Mouse (Mus musculus): ENCODE results near the gene Mip. TPM values are rescaled to one million over a fixed set of nuclear protein-coding genes. Genes with fewer than 3 reads are reported as not detected.

Mip gene
- polyA plus RNA-seq, 1 experiment from 2014 or later: not detected

- 90% methylated on average over 18 of the region's 18 CpGs for WGBS
These were observed 7.1 kb upstream of the Mip start for GRCm38 (mm10) chr10:128218387-128219117.

GRCm38 (mm10) chr10:128221533-128222286 lies 3.9 kb upstream of the Mip start:
- no peaks in the 10 kb centered on the region for H3K27me3 ChIP-seq (ENCODE audit: control insufficient read depth, insufficient read depth, low read length)
- 57% methylated on average over 16 of the region's 16 CpGs for WGBS
- H3K36me3 ChIP-seq (ENCODE audit: control insufficient read depth, insufficient read depth, low read length): no peaks in the 10 kb centered on the region
- no peak overlapping the region for H3K4me2 ChIP-seq (ENCODE audit: low read depth, low read length)
- H3K9ac ChIP-seq (ENCODE audit: low read length): no peak overlapping the region
- no peak for ATAC-seq (ENCODE audit: insufficient read depth, low FRiP score)
- H3K4me3 ChIP-seq (replicated peaks; ENCODE audit: low read length): no peak overlapping the region
- H3K27ac ChIP-seq (ENCODE audit: low read length): no peak overlapping the region
- H3K9me3 ChIP-seq (replicated peaks; ENCODE audit: control insufficient read depth, low read length): no peaks in the 10 kb centered on the region
- peaks cover 2% of the 10 kb centered on the region; the same call in 1 of the 2 replicates for H3K4me1 ChIP-seq (ENCODE audit: control insufficient read depth, insufficient read depth, low read length)

More at GRCm38 (mm10) chr10:128218387-128219117, 7.1 kb upstream of the Mip start:
- H3K4me1 ChIP-seq (ENCODE audit: control insufficient read depth, insufficient read depth, low read length): no peaks in the 10 kb centered on the region
- H3K27me3 ChIP-seq (ENCODE audit: control insufficient read depth, insufficient read depth, low read length): 0 out of 2 replicates have a peak, but pooled peaks cover 4% of the 10 kb centered on the region
- H3K9me3 ChIP-seq (replicated peaks; ENCODE audit: control insufficient read depth, low read length): no peaks in the 10 kb centered on the region
- H3K27ac ChIP-seq (ENCODE audit: low read length): no peak overlapping the region
- no peak for ATAC-seq (ENCODE audit: insufficient read depth, low FRiP score)
- H3K36me3 ChIP-seq (ENCODE audit: control insufficient read depth, insufficient read depth, low read length): no peaks in the 10 kb centered on the region
- H3K9ac ChIP-seq (ENCODE audit: low read length): no peak overlapping the region
- no peak overlapping the region for H3K4me2 ChIP-seq (ENCODE audit: low read depth, low read length)
- no peak overlapping the region for H3K4me3 ChIP-seq (replicated peaks; ENCODE audit: low read length)

DNA sequence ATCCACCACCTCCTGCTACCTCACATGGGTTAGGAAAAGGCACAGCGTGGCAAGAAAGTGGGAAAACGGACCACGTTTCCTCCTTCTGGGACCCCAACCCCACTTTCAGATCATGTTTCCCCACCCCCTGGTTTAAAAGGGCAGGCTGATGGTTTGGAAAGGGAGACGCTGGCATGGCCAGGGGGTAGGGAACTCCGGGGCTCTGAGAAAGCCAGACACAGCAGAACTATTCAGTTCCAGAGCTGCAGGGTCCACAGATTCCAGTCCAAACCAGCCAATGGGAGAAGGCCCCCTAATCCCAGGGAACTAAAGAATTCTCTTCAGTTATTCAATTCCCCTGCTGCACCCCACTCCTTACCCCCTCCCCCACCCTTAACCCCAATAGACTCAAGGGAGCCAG lies 574 bp upstream of the Mip start:
- Histone ChIP-seq H3K27ac (ENCODE audit: low read length) (no peak overlapping the region), H3K9ac (ENCODE audit: low read length) (no peak overlapping the region), H3K36me3 (ENCODE audit: control insufficient read depth, insufficient read depth, low read length) (no peaks in the 10 kb centered on the region), H3K4me3 (replicated peaks; ENCODE audit: low read length) (no peak overlapping the region), H3K4me1 (ENCODE audit: control insufficient read depth, insufficient read depth, low read length) (peaks cover 2% of the 10 kb centered on the region; the same call in 1 of the 2 replicates), H3K9me3 (replicated peaks; ENCODE audit: control insufficient read depth, low read length) (no peaks in the 10 kb centered on the region), H3K27me3 (ENCODE audit: control insufficient read depth, insufficient read depth, low read length) (no peaks in the 10 kb centered on the region), H3K4me2 (ENCODE audit: low read depth, low read length) (no peak overlapping the region)
- WGBS: 53% methylated on average over 5 of the region's 5 CpGs
- no peak for ATAC-seq (ENCODE audit: insufficient read depth, low FRiP score)

DNA sequence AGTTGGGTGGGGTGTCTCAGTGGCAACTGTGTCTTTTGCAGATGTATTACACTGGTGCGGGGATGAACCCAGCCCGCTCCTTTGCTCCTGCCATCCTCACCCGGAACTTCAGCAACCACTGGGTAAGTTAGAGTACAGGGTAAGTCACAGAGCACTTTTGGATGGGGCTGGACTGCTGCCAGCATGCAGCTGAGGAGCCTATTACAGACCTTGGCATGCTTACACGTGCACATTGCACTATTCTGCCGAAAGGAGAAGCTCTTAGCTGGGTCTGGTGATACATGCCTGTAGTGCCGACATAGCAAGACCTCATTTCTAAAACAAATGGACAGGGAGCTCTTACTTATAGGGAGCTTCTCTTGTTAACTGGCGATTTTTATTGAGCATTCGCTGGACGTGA lies 2.0 kb downstream of the Mip start:
- H3K9ac ChIP-seq (ENCODE audit: low read length): no peak overlapping the region
- no peaks in the 10 kb centered on the region for H3K27me3 ChIP-seq (ENCODE audit: control insufficient read depth, insufficient read depth, low read length)
- H3K4me3 ChIP-seq (replicated peaks; ENCODE audit: low read length): no peak overlapping the region
- H3K27ac ChIP-seq (ENCODE audit: low read length): no peak overlapping the region
- H3K4me2 ChIP-seq (ENCODE audit: low read depth, low read length): no peak overlapping the region
- H3K4me1 ChIP-seq (ENCODE audit: control insufficient read depth, insufficient read depth, low read length): peaks cover 8% of the 10 kb centered on the region
- no peaks in the 10 kb centered on the region for H3K36me3 ChIP-seq (ENCODE audit: control insufficient read depth, insufficient read depth, low read length)
- ATAC-seq (ENCODE audit: insufficient read depth, low FRiP score): no peak
- no peaks in the 10 kb centered on the region for H3K9me3 ChIP-seq (replicated peaks; ENCODE audit: control insufficient read depth, low read length)
- 75% methylated on average over 9 of the region's 9 CpGs for WGBS

DNA sequence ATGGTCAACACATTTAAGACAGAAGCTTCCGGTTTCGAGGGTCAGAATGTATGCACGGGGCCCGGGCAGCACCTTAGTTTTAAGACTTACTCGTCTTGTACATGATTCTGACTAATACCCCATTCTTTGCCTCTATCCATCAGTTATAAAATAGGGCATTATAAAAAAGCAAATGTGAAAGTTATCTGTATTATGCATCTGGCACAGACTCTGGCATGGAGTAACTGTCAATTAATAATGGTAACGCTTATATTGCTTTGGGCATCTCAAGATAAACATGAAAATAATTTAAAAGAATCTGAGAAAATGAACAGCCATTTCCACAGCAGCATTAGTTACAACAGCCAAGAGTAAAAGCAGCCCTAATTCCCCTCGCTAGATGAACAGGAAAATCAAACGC lies 2.4 kb downstream of the Mip start:
- peaks cover 11% of the 10 kb centered on the region for H3K4me1 ChIP-seq (ENCODE audit: control insufficient read depth, insufficient read depth, low read length)
- H3K4me3 ChIP-seq (replicated peaks; ENCODE audit: low read length): no peak overlapping the region
- no peak overlapping the region for H3K27ac ChIP-seq (ENCODE audit: low read length)
- no peak overlapping the region for H3K4me2 ChIP-seq (ENCODE audit: low read depth, low read length)
- no peak for ATAC-seq (ENCODE audit: insufficient read depth, low FRiP score)
- H3K9ac ChIP-seq (ENCODE audit: low read length): no peak overlapping the region
- WGBS: 90% methylated on average over 8 of the region's 8 CpGs
- no peaks in the 10 kb centered on the region for H3K27me3 ChIP-seq (ENCODE audit: control insufficient read depth, insufficient read depth, low read length)
- no peaks in the 10 kb centered on the region for H3K9me3 ChIP-seq (replicated peaks; ENCODE audit: control insufficient read depth, low read length)
- no peaks in the 10 kb centered on the region for H3K36me3 ChIP-seq (ENCODE audit: control insufficient read depth, insufficient read depth, low read length)

- WGBS: 76% methylated on average over 12 of the region's 12 CpGs
- peaks cover 9% of the 10 kb centered on the region for H3K4me1 ChIP-seq (ENCODE audit: control insufficient read depth, insufficient read depth, low read length)
- no peak overlapping the region for H3K27ac ChIP-seq (ENCODE audit: low read length)
- no peaks in the 10 kb centered on the region for H3K36me3 ChIP-seq (ENCODE audit: control insufficient read depth, insufficient read depth, low read length)
- no peaks in the 10 kb centered on the region for H3K9me3 ChIP-seq (replicated peaks; ENCODE audit: control insufficient read depth, low read length)
- ATAC-seq (ENCODE audit: insufficient read depth, low FRiP score): no peak
- H3K4me3 ChIP-seq (replicated peaks; ENCODE audit: low read length): no peak overlapping the region
- H3K9ac ChIP-seq (ENCODE audit: low read length): peak overlapping the region; percentile 85; the same call in 1 of the 2 replicates
- H3K4me2 ChIP-seq (ENCODE audit: low read depth, low read length): no peak overlapping the region
- no peaks in the 10 kb centered on the region for H3K27me3 ChIP-seq (ENCODE audit: control insufficient read depth, insufficient read depth, low read length)
These were observed 4.9 kb downstream of the Mip start for GRCm38 (mm10) chr10:128230582-128230981.

DNA sequence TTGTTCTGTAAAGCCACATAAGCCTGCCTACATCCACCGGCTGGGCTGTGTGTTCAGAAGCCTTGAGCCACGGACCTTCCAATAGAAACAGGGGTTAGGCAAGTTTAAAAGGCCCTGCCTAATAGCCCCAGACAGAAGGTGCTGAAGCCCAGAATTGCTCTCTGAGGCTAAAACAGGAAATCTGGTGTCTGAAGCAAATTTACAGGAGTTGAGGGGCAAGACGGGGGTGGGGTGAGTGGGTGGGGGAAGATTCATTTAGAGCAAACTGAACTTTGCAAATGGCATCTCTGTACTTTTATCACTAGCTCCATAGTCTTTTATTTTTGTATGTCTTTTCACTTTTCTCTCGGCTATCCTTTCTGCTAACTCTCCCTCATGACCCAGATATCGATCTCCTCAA lies 5.5 kb downstream of the Mip start:
- Histone ChIP-seq H3K4me3 (replicated peaks; ENCODE audit: low read length) (peak overlapping the region; percentile 66), H3K9me3 (replicated peaks; ENCODE audit: control insufficient read depth, low read length) (no peaks in the 10 kb centered on the region), H3K27me3 (ENCODE audit: control insufficient read depth, insufficient read depth, low read length) (no peaks in the 10 kb centered on the region), H3K27ac (ENCODE audit: low read length) (peak overlapping the region; percentile 92), H3K4me1 (ENCODE audit: control insufficient read depth, insufficient read depth, low read length) (peaks cover 9% of the 10 kb centered on the region), H3K36me3 (ENCODE audit: control insufficient read depth, insufficient read depth, low read length) (no peaks in the 10 kb centered on the region), H3K4me2 (ENCODE audit: low read depth, low read length) (peak overlapping the region; percentile 81), H3K9ac (ENCODE audit: low read length) (peak overlapping the region; percentile 85)
- 5% methylated on average over 5 of the region's 5 CpGs for WGBS
- ATAC-seq (ENCODE audit: insufficient read depth, low FRiP score): no peak

- no peaks in the 10 kb centered on the region for H3K9me3 ChIP-seq (replicated peaks; ENCODE audit: control insufficient read depth, low read length)
- under 1% methylated on average over 58 of the region's 58 CpGs for WGBS
- peak within 1 kb of the TSS; percentile 85 for H3K9ac ChIP-seq (ENCODE audit: low read length)
- H3K4me2 ChIP-seq (ENCODE audit: low read depth, low read length): peak within 1 kb of the TSS; percentile 81
- peak within 1 kb of the TSS; percentile 66 for H3K4me3 ChIP-seq (replicated peaks; ENCODE audit: low read length)
- H3K27me3 ChIP-seq (ENCODE audit: control insufficient read depth, insufficient read depth, low read length): no peaks in the 10 kb centered on the region
- H3K27ac ChIP-seq (ENCODE audit: low read length): peak within 1 kb of the TSS; percentile 92
- peak; percentile 93 for ATAC-seq (ENCODE audit: insufficient read depth, low FRiP score)
- H3K36me3 ChIP-seq (ENCODE audit: control insufficient read depth, insufficient read depth, low read length): no peaks in the 10 kb centered on the region
- H3K4me1 ChIP-seq (ENCODE audit: control insufficient read depth, insufficient read depth, low read length): peaks cover 9% of the 10 kb centered on the region
These were observed 6.2 kb downstream of the Mip start, which contains the start of gene Timeless for GRCm38 (mm10) chr10:128231697-128232419. Timeless (plus strand) TSS chr10:128232065.
